In the genomic region with DNA sequence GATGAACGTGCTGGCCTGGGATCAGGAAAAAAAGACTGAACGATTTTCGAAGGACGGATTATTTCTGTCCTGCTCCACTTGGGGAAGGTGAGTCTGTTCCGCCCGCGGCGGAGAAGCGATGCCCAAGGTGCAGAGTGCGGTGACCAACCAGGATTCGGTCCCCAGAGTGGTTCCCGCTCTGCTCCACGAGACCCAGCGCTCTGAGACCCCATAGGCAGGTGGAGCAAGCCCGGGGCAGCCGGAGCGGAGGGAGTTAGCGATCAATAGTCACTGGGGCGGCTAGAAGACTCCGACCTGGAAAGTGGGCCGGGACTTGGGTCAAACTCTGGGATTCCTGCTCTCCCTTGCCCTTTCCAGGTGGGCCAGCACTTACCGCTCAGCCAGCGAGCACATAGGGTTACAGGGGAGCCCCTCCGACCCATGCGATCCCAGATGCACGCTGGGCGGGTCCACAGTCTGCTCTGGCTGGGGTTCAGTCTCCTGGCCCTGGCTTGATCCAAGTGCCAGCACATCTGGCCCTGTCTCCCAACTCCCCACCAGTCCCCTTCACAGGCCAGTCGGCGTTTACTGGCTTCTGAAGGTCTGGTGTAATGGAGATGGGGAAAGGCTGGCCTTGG, we compare ENCODE assay signal across 9 mouse cellular contexts. TPM values are rescaled to one million over a fixed set of nuclear protein-coding genes. Genes with fewer than 3 reads are reported as not detected.
A peak's percentile ranks its signal among the peaks of the same experiment; 100 is the strongest.
DNase-seq lines count a peak whose midpoint lies in the region; ATAC-seq and TF ChIP-seq lines count a peak whose summit lies in the region.
"Had no signal": no experiment of that assay in that cellular context is flagged by ENCODE, and none has a peak within 500 bp of the region (broad histone marks: within the 10 kb centered on the region; RNA-seq: fewer than 3 reads in every experiment).

No protein-coding gene starts in this region.

- peak; percentile 86 for DNase-seq in heart, adult 11 months
- no peak for DNase-seq in heart, adult 8-10 months (ENCODE audit: low spot score)
- DNase-seq in ES-E14 (ENCODE audit: low read depth, low spot score), result no peak
- peak; percentile 3 for DNase-seq in lung, postnatal 10 days
- no peak for DNase-seq in yolk sac, embryonic 10.5 days (ENCODE audit: low spot score)
- DNase-seq in left cerebral cortex, postnatal 4 days, result no peak

- peaks cover 0 to 4% of the 10 kb centered on the region in 2 experiments; a peak in 1 of 4 replicates for H3K4me1 ChIP-seq in ES-E14 (ENCODE audit: control insufficient read depth in 2 of 2, insufficient read depth in 2 of 2, low read length in 2 of 2, poor library complexity in 1 of 2)
- H3K4me1 ChIP-seq in heart, embryonic 14.5 days (ENCODE audit: control insufficient read depth in 2 of 2, insufficient read depth in 2 of 2, low read length in 2 of 2), result peaks cover 3 to 5% of the 10 kb centered on the region in 2 experiments; a peak in 1 of 4 replicates

- H3K4me3 ChIP-seq in ES-E14 (ENCODE audit: insufficient read depth in 1 of 2, low read depth in 1 of 2, low read length in 2 of 2, poor library complexity in 1 of 2, severe bottlenecking in 1 of 2), result peak overlapping the region; percentile 42 to 55
- peak overlapping the region; percentile 41 to 59 for H3K4me3 ChIP-seq in heart, embryonic 14.5 days (ENCODE audit: control insufficient read depth in 1 of 2, insufficient read depth in 1 of 2, low read depth in 1 of 2, low read length in 2 of 2)

- in situ Hi-C loops in ES-E14 (cut with MboI; ENCODE audit: low sequenced_read_pairs in 2 of 2, unreplicated experiment in 2 of 2), result no loop called here

- H3K27me3 ChIP-seq in heart, embryonic 14.5 days (ENCODE audit: control insufficient read depth, insufficient read depth, low read length), result peaks cover 17% of the 10 kb centered on the region

- H3K4me2 ChIP-seq in heart, embryonic 14.5 days (ENCODE audit: low read length), result peak overlapping the region; percentile 70

- WGBS in heart, embryonic 14.5 days, result 4% methylated on average over 29 of the region's 29 CpGs

- peak overlapping the region; percentile 27 for H3K9ac ChIP-seq in ES-E14 (ENCODE audit: insufficient read depth, low read depth, low read length, poor library complexity, severe bottlenecking)
- H3K9ac ChIP-seq in heart, embryonic 14.5 days (ENCODE audit: low read length), result peak overlapping the region; percentile 42

- H3K36me3 ChIP-seq in ES-E14 (ENCODE audit: control insufficient read depth, insufficient read depth, low read length, poor library complexity, severe bottlenecking), result no peaks in the 10 kb centered on the region
- no peaks in the 10 kb centered on the region for H3K36me3 ChIP-seq in heart, embryonic 14.5 days (ENCODE audit: control insufficient read depth, insufficient read depth, low read length)

- ATAC-seq in heart, embryonic 14.5 days (ENCODE audit: insufficient number of reproducible peaks, insufficient read depth, low FRiP score, low read depth), result no peak
- ATAC-seq in megakaryocyte, adult 5-6 weeks (ENCODE audit: poor library complexity, severe bottlenecking), result no peak

- no peak overlapping the region for H3K27ac ChIP-seq in ES-E14 (ENCODE audit: insufficient read depth, low read depth, low read length, poor library complexity, severe bottlenecking)
- H3K27ac ChIP-seq in heart, embryonic 14.5 days (replicated peaks in 1 of 2; ENCODE audit: control insufficient read depth in 1 of 2, insufficient read depth in 1 of 2, low read depth in 2 of 2, low read length in 2 of 2), result no peak overlapping the region

- intact Hi-C loops in left cerebral cortex, postnatal 4 days (cut with DNase I), result no loop called here

- H3K9me3 ChIP-seq in ES-E14 (ENCODE audit: control insufficient read depth, insufficient read depth, low read depth, low read length), result no peaks in the 10 kb centered on the region
- H3K9me3 ChIP-seq in heart, embryonic 14.5 days (ENCODE audit: control insufficient read depth, low read length), result no peaks in the 10 kb centered on the region

TF ChIP-seq in ES-E14, 5 proteins besides CTCF, POLR2A, EP300 and RAD21:
- no peak for TF ChIP-seq ZNF384 (IDR thresholded peaks at IDR 0.05; ENCODE audit: low read depth, low read length)
- TF ChIP-seq MAFK (IDR thresholded peaks at IDR 0.05; ENCODE audit: insufficient read depth, low read depth, low read length), result no peak
- TF ChIP-seq ZC3H11A (IDR thresholded peaks at IDR 0.05; ENCODE audit: borderline replicate concordance, low read depth, low read length), result no peak
- no peak for TF ChIP-seq HCFC1 (IDR thresholded peaks at IDR 0.05; ENCODE audit: borderline replicate concordance, insufficient read depth, low read length)
- TF ChIP-seq CHD2 (IDR thresholded peaks at IDR 0.05; ENCODE audit: low read depth, low read length), result no peak

RNA-seq across cellular contexts. Expression of a gene that starts 1.4 kb away (rescaled TPM):
- total RNA-seq in heart, adult 8-10 months (2022), result 1 to 10 TPM in 2 of 4 experiments, under 1 TPM in 2; 0.60 to 1.7 (median 1.2) TPM
- 0.26 and 0.27 TPM in 2 replicates for total RNA-seq in ES-E14 (2012; rRNA removed)
- polyA plus RNA-seq in heart, embryonic 14.5 days (2014; fragmentation: Nextera tagmentation; extraction: Ambion mirVana), result 2.6 and 3.9 TPM in 2 replicates
- 4.0 and 6.2 TPM in 2 replicates for total RNA-seq in megakaryocyte, adult 5-6 weeks (2015)
- 4.2 and 5.3 TPM in 2 replicates for total RNA-seq in megakaryocyte, adult 5-6 weeks (2017)
- total RNA-seq in left cerebral cortex, postnatal 4 days (2021), result 1 to 10 TPM; 1.0 to 1.7 TPM
- polyA plus RNA-seq: C2C12 had no signal

Comparison
In these comparisons a context has a peak if more than half of its experiments do, and no peak if none do; other contexts are left out.
1. DNase-seq: peak in heart, adult 11 months (single experiment) and lung, postnatal 10 days (single experiment); none in heart, adult 8-10 months (single experiment), ES-E14 (single experiment), yolk sac, embryonic 10.5 days (single experiment) and left cerebral cortex, postnatal 4 days (single experiment).